Mouse (Mus musculus) lung, postnatal 14 days (tissue): ENCODE results near the gene Gm973.

Experiments used
- DNase-seq: peaks from one replicate; pipeline ENCODE4 v3.0.0; 2021

Gene Gm973

GRCm38 (mm10) chr1:59543911-59544310 is 27.8 kb downstream of the Gm973 start:
- no peak for DNase-seq

GRCm38 (mm10) chr1:59548486-59548885 is 32.4 kb downstream of the Gm973 start:
- no peak for DNase-seq

- DNase-seq: no peak
Measured at GRCm38 (mm10) chr1:59549036-59549675, 33.1 kb downstream of the Gm973 start.

- DNase-seq: peak; percentile 7
Measured at GRCm38 (mm10) chr1:59550227-59550626, 34.2 kb downstream of the Gm973 start.

- no peak for DNase-seq
Measured at GRCm38 (mm10) chr1:59550996-59551395, 34.9 kb downstream of the Gm973 start.

- DNase-seq: no peak
Measured at GRCm38 (mm10) chr1:59553708-59554107, 37.6 kb downstream of the Gm973 start.

GRCm38 (mm10) chr1:59563581-59563980 is 47.5 kb downstream of the Gm973 start:
- no peak for DNase-seq

- no peak for DNase-seq
Measured at GRCm38 (mm10) chr1:59565804-59566203, 49.7 kb downstream of the Gm973 start.

- no peak for DNase-seq
Measured at GRCm38 (mm10) chr1:59566281-59566680, 50.2 kb downstream of the Gm973 start.

GRCm38 (mm10) chr1:59566926-59567325 is 50.9 kb downstream of the Gm973 start:
- DNase-seq: no peak

GRCm38 (mm10) chr1:59567521-59567920 is 51.5 kb downstream of the Gm973 start:
- no peak for DNase-seq

- DNase-seq: no peak
Measured at GRCm38 (mm10) chr1:59568283-59568682, 52.2 kb downstream of the Gm973 start.

- DNase-seq: no peak
Measured at GRCm38 (mm10) chr1:59569301-59569700, 53.2 kb downstream of the Gm973 start.

- DNase-seq: no peak
Measured at GRCm38 (mm10) chr1:59570767-59571166, 54.7 kb downstream of the Gm973 start.

GRCm38 (mm10) chr1:59571502-59571901 is 55.4 kb downstream of the Gm973 start:
- no peak for DNase-seq

- no peak for DNase-seq
Measured at GRCm38 (mm10) chr1:59573843-59574242, 57.8 kb downstream of the Gm973 start.

GRCm38 (mm10) chr1:59574262-59575187 is 58.5 kb downstream of the Gm973 start:
- DNase-seq: no peak

GRCm38 (mm10) chr1:59578770-59579169 is 62.7 kb downstream of the Gm973 start:
- no peak for DNase-seq

GRCm38 (mm10) chr1:59579327-59579726 is 63.3 kb downstream of the Gm973 start:
- no peak for DNase-seq

GRCm38 (mm10) chr1:59580131-59580751 is 64.2 kb downstream of the Gm973 start:
- no peak for DNase-seq

- no peak for DNase-seq
Measured at GRCm38 (mm10) chr1:59580880-59581279, 64.8 kb downstream of the Gm973 start.

- DNase-seq: peak; percentile 81
Measured at GRCm38 (mm10) chr1:59584656-59585410, 68.8 kb downstream of the Gm973 start.

- no peak for DNase-seq
Measured at GRCm38 (mm10) chr1:59589271-59589670, 73.2 kb downstream of the Gm973 start.
